Mouse (Mus musculus): ENCODE data around the gene Ralgapa2. TPM values are rescaled to one million over a fixed set of nuclear protein-coding genes. Genes with fewer than 3 reads are reported as not detected.

Gene Ralgapa2
- polyA plus RNA-seq, 1 experiment from 2014 or later: 12.4 TPM

DNA sequence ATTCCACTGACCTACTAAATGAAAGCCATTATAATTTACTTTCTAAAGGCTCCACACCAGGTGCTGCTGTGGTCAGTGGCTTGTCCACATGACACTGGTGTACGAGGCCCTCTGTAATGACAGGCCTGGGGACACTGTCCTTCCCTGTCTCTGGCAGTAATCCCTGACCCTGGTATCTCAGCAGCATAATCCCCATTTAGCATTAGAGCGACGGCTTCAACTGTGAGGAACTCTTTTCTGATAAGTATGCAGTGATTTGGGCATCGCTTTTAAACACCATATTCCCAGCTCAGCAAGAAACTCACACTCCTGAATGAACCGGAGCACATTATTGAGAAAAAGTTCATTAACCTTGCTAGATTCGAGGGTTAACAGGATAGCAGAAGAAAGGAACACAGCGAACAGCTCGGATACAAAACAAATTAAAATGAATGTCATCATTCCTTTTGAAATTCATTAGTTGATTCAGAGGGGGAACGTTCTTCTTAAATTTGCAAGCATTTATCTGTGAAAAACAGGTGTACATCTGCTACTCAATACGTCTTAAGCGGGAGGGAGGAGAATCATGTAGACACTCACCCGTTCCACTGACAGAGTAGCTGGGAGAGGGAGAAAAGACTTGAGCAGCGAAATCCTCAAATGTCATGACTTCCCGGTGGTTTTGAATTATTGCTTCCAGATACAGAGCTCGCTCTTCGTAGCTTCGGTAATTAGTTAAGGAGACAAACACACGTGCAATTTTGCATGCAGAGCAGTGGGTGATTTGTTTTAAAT, 252.2 kb downstream of the Ralgapa2 start:
- Histone ChIP-seq H3K4me3 (ENCODE audit: low read depth, low read length) (no peak overlapping the region), H3K9me3 (replicated peaks; ENCODE audit: control insufficient read depth, low read length, poor library complexity, severe bottlenecking) (no peaks in the 10 kb centered on the region), H3K4me2 (ENCODE audit: low read length) (no peak overlapping the region), H3K9ac (ENCODE audit: low read depth, low read length) (no peak overlapping the region), H3K36me3 (ENCODE audit: control insufficient read depth, insufficient read depth, low read length) (no peaks in the 10 kb centered on the region), H3K27me3 (ENCODE audit: control insufficient read depth, insufficient read depth, low read depth, low read length) (no peaks in the 10 kb centered on the region), H3K4me1 (ENCODE audit: control insufficient read depth, insufficient read depth, low read length) (peaks cover 43% of the 10 kb centered on the region), H3K27ac (ENCODE audit: low read length) (peak overlapping the region; percentile 77)
- WGBS: 16% methylated on average over 18 of the region's 18 CpGs
- 0 out of 2 replicates have a peak, but pooled peaks have one; percentile 22 for ATAC-seq

DNA sequence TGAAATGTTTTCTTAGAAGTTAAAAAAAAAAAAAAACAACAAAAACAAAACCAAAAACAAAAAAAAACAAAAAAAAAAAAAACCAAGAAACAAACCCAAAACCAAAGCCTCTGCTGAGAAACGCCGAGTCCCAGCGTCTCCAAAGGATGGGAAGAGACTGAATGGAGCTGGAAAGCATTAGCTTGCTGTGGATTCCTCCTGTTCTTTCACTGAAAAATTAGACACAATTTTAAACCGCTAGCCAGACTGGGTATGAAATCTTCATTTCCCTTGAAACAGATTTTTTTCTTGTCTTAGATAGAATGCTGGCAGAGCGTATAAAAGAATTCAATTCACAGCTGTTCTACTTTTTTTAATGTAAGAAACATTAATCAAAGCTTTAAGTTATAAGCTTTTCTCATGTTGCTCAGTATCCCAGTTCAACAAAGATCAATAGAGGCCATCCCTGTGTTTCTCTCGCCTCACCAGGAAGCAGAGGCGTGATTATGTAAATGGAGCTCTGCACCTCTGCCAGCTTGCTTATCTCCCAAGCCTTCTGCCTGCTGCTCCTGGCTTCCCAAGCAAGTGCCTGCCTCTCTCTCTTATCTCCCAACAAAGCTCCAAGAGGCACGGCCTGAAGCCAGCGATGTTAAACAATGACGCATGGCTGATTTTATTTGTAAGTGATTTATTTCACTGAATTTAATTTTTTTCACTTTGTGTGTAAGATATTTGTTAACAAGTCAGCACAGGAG, 253.2 kb downstream of the Ralgapa2 start:
- Histone ChIP-seq H3K27ac (ENCODE audit: low read length) (peak overlapping the region; percentile 77), H3K9ac (ENCODE audit: low read depth, low read length) (peak overlapping the region; percentile 26; the same call in 1 of the 2 replicates), H3K4me3 (ENCODE audit: low read depth, low read length) (no peak overlapping the region), H3K9me3 (replicated peaks; ENCODE audit: control insufficient read depth, low read length, poor library complexity, severe bottlenecking) (no peaks in the 10 kb centered on the region), H3K4me1 (ENCODE audit: control insufficient read depth, insufficient read depth, low read length) (peaks cover 43% of the 10 kb centered on the region), H3K4me2 (ENCODE audit: low read length) (peak overlapping the region; percentile 35), H3K36me3 (ENCODE audit: control insufficient read depth, insufficient read depth, low read length) (no peaks in the 10 kb centered on the region), H3K27me3 (ENCODE audit: control insufficient read depth, insufficient read depth, low read depth, low read length) (no peaks in the 10 kb centered on the region)
- ATAC-seq: peak; percentile 74
- WGBS: 8% methylated on average over 10 of the region's 10 CpGs

- Histone ChIP-seq H3K4me1 (ENCODE audit: control insufficient read depth, insufficient read depth, low read length) (peaks cover 43% of the 10 kb centered on the region), H3K27me3 (ENCODE audit: control insufficient read depth, insufficient read depth, low read depth, low read length) (no peaks in the 10 kb centered on the region), H3K9ac (ENCODE audit: low read depth, low read length) (no peak overlapping the region; the same call in 1 of the 2 replicates), H3K9me3 (replicated peaks; ENCODE audit: control insufficient read depth, low read length, poor library complexity, severe bottlenecking) (no peaks in the 10 kb centered on the region), H3K4me3 (ENCODE audit: low read depth, low read length) (no peak overlapping the region), H3K27ac (ENCODE audit: low read length) (no peak overlapping the region), H3K4me2 (ENCODE audit: low read length) (no peak overlapping the region), H3K36me3 (ENCODE audit: control insufficient read depth, insufficient read depth, low read length) (no peaks in the 10 kb centered on the region)
- ATAC-seq: no peak
- 56% methylated on average over 3 of the region's 3 CpGs for WGBS
Measured at GRCm38 (mm10) chr2:146257609-146258008, 254.5 kb downstream of the Ralgapa2 start.

DNA sequence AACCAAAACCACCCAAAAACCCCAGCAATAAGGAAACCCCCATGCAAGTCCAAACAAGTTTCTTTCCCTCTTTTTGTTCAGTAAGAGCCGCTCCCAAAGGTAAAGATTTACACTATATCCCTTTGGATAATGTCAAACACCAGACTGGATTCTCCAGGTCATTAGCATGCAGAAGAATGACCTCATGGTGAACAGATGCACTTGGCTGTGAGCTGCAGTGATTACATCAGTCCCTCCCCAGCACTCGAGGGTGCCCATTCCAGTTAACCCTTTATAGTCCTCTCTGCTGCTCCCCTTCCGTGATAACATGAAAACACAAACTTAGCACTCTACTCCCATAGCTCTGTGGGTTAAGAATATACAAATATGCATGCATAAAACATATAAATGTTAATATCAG, 255.1 kb downstream of the Ralgapa2 start:
- Histone ChIP-seq H3K36me3 (ENCODE audit: control insufficient read depth, insufficient read depth, low read length) (no peaks in the 10 kb centered on the region), H3K27me3 (ENCODE audit: control insufficient read depth, insufficient read depth, low read depth, low read length) (no peaks in the 10 kb centered on the region), H3K4me1 (ENCODE audit: control insufficient read depth, insufficient read depth, low read length) (peaks cover 39% of the 10 kb centered on the region), H3K9me3 (replicated peaks; ENCODE audit: control insufficient read depth, low read length, poor library complexity, severe bottlenecking) (no peaks in the 10 kb centered on the region), H3K4me2 (ENCODE audit: low read length) (no peak overlapping the region), H3K27ac (ENCODE audit: low read length) (no peak overlapping the region; the same call in 1 of the 2 replicates), H3K9ac (ENCODE audit: low read depth, low read length) (no peak overlapping the region), H3K4me3 (ENCODE audit: low read depth, low read length) (no peak overlapping the region)
- no peak for ATAC-seq
- WGBS: 18% methylated on average over 3 of the region's 3 CpGs

DNA sequence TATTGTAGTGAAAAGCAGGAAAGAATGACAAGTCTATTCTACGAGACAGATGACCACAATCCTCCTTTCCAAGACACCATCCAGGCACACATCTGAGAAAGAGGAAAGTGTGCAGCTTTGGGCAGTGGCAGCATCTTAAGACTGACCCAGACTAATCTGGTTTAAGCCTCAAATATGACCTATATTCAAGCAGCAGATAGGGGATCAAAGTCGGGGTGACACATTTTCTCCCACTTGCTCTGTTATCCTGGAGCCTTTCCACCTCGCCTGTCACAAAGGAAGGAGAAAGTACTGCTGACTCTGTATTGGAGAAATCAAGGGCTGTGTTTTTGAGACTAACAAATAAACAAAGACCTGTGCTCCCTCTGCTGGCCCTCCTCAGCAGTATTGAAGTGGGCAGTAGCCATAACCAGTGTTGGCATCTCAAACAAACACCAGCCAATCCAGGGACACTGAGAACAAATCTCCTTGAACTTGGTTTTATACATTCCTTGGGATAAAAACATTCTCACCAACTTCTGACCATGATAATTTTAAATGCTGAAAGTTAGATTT, 255.7 kb downstream of the Ralgapa2 start:
- no peaks in the 10 kb centered on the region for H3K9me3 ChIP-seq (replicated peaks; ENCODE audit: control insufficient read depth, low read length, poor library complexity, severe bottlenecking)
- WGBS: 40% methylated on average over 3 of the region's 3 CpGs
- H3K27me3 ChIP-seq (ENCODE audit: control insufficient read depth, insufficient read depth, low read depth, low read length): no peaks in the 10 kb centered on the region
- no peaks in the 10 kb centered on the region for H3K36me3 ChIP-seq (ENCODE audit: control insufficient read depth, insufficient read depth, low read length)
- no peak overlapping the region; the same call in 1 of the 2 replicates for H3K27ac ChIP-seq (ENCODE audit: low read length)
- no peak overlapping the region for H3K4me2 ChIP-seq (ENCODE audit: low read length)
- no peak overlapping the region for H3K4me3 ChIP-seq (ENCODE audit: low read depth, low read length)
- no peak for ATAC-seq
- no peak overlapping the region for H3K9ac ChIP-seq (ENCODE audit: low read depth, low read length)
- H3K4me1 ChIP-seq (ENCODE audit: control insufficient read depth, insufficient read depth, low read length): peaks cover 38% of the 10 kb centered on the region

GRCm38 (mm10) chr2:146255636-146256035, 256.5 kb downstream of the Ralgapa2 start:
- Histone ChIP-seq H3K27me3 (ENCODE audit: control insufficient read depth, insufficient read depth, low read depth, low read length) (no peaks in the 10 kb centered on the region), H3K9ac (ENCODE audit: low read depth, low read length) (no peak overlapping the region), H3K4me2 (ENCODE audit: low read length) (no peak overlapping the region), H3K36me3 (ENCODE audit: control insufficient read depth, insufficient read depth, low read length) (no peaks in the 10 kb centered on the region), H3K4me3 (ENCODE audit: low read depth, low read length) (no peak overlapping the region), H3K9me3 (replicated peaks; ENCODE audit: control insufficient read depth, low read length, poor library complexity, severe bottlenecking) (no peaks in the 10 kb centered on the region), H3K27ac (ENCODE audit: low read length) (no peak overlapping the region), H3K4me1 (ENCODE audit: control insufficient read depth, insufficient read depth, low read length) (peaks cover 32% of the 10 kb centered on the region)
- ATAC-seq: no peak

DNA sequence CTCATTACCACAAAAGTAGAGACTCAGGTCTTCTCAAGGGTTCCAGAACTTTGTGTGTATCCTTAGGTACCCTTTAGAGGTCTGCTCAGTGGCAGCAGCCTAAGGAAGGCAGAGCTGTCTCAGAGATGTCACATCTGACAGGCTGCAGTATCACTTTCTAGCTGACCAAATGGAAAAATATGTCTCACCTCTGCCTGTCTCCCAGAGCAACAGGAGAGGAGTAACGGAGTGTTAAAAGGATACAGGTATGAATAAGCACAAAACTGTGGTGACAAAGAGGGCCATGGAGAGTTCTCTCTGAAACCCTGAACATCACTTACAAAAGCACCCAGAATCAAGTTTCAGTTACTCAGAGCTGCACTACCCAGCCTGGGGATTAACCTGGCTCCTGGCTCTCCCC, 257.8 kb downstream of the Ralgapa2 start:
- H3K9me3 ChIP-seq (replicated peaks; ENCODE audit: control insufficient read depth, low read length, poor library complexity, severe bottlenecking): no peaks in the 10 kb centered on the region
- no peaks in the 10 kb centered on the region for H3K36me3 ChIP-seq (ENCODE audit: control insufficient read depth, insufficient read depth, low read length)
- peaks cover 24% of the 10 kb centered on the region for H3K4me1 ChIP-seq (ENCODE audit: control insufficient read depth, insufficient read depth, low read length)
- no peak overlapping the region for H3K27ac ChIP-seq (ENCODE audit: low read length)
- no peak overlapping the region for H3K4me3 ChIP-seq (ENCODE audit: low read depth, low read length)
- no peak overlapping the region for H3K4me2 ChIP-seq (ENCODE audit: low read length)
- no peak for ATAC-seq
- no peak overlapping the region for H3K9ac ChIP-seq (ENCODE audit: low read depth, low read length)
- H3K27me3 ChIP-seq (ENCODE audit: control insufficient read depth, insufficient read depth, low read depth, low read length): no peaks in the 10 kb centered on the region
- 83% methylated on average over 1 of the region's 1 CpGs for WGBS

- Histone ChIP-seq H3K4me3 (ENCODE audit: low read depth, low read length) (no peak overlapping the region), H3K9ac (ENCODE audit: low read depth, low read length) (no peak overlapping the region), H3K4me1 (ENCODE audit: control insufficient read depth, insufficient read depth, low read length) (no peaks in the 10 kb centered on the region), H3K9me3 (replicated peaks; ENCODE audit: control insufficient read depth, low read length, poor library complexity, severe bottlenecking) (no peaks in the 10 kb centered on the region), H3K27ac (ENCODE audit: low read length) (no peak overlapping the region), H3K27me3 (ENCODE audit: control insufficient read depth, insufficient read depth, low read depth, low read length) (no peaks in the 10 kb centered on the region), H3K36me3 (ENCODE audit: control insufficient read depth, insufficient read depth, low read length) (no peaks in the 10 kb centered on the region), H3K4me2 (ENCODE audit: low read length) (no peak overlapping the region)
- no peak for ATAC-seq
- WGBS: 59% methylated on average over 6 of the region's 6 CpGs
Measured at GRCm38 (mm10) chr2:146250236-146250904, 261.8 kb downstream of the Ralgapa2 start.

Measured in midbrain, embryonic 16.5 days (tissue).